Mouse (Mus musculus) mouse embryonic stem cell (cell line): ENCODE data around the gene Klhl36.

Experiments
- in situ Hi-C, 2 experiments: fragments of 300-500 bp; cut with MboI; formaldehyde crosslinking; loops; 1 replicate in 1 of 2; 3 replicates in 1 of 2; pipeline ENCODE4 v1.14.3; 2019 to 2020; ENCODE audit warnings: low sequenced_read_pairs in 2 of 2, low pct_unique_long_range_greater_than_20kb in 1 of 2, mixed read lengths in 1 of 2; ENCODE audit not compliant: unreplicated experiment in 1 of 2

The Klhl36 gene

DNA sequence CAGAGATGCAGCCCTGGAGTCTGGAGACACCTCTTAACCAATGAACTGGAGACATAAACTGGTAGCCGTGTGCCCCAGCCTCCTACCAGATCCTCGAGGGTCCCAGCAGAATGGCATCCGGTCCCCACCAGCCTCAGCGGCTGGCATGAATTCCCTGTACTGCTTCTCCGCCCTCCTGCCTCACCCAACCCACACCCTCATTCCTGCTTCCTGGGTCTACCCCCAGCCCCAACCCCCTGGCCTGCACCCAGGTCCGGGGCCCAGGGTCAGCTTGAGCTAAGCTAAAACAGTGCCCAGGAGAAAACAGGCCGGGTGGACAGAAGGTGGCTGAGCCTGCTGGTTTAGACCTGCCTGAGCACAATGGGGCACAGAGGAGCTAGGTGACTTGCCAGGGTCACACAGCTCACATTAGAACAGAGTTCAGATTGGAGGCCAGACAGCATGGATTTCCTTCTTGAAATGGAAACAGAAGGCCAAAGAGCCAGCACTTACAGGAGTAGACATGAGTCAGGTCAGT lies 29.9 kb upstream of the Klhl36 start:
- in situ Hi-C loops, result no loop called here

DNA sequence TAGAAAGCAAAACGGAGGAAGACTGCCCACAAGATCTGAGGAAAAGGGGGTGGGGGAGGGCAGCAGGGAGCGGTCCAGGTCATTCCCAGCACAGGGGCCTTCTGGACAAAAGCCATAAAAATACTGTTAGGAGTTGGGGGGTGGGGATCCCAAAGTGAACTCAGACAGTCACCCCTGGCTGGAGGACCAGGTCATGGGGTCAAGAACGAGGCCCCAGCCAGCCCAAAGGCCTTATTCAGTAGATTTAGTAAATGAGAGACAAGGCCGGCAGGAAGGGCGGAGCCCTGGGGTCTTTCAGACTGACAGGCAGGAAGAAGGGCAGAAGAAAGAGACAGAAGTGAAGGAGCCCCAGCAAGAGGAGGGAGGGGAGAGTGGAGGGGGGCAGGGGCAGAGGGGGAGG lies 29.1 kb upstream of the Klhl36 start:
- in situ Hi-C loops, result no loop called here

DNA sequence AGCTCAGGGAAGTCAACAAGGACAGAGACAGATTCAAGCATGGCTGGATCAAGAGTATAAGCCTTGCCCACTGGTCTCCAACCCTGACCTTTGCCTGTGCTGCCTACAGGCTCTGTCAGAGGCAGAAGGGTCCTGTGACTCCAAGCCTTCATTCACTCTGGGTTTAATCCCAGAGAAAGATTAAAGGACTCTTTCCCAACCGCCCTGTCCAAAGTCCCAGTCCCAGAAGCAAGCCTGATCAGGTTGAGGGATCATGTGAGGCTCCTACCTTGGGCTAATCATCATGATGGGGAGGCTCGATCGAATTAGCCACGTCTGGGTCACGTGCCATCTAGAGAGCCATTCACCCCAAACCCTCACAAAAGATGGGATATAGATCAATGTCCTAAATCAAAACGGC lies 27.4 kb upstream of the Klhl36 start:
- in situ Hi-C loops, result loop anchor here in 1 of 2 experiments (5.0 kb wide), 1 partner anchor 37 kb away; no protein-coding TSS in a partner anchor

GRCm38 (mm10) chr8:119835270-119835669 lies 26.8 kb upstream of the Klhl36 start:
- in situ Hi-C loops, result loop anchor here in 1 of 2 experiments (5.0 kb wide), 1 partner anchor 38 kb away; no protein-coding TSS in a partner anchor

DNA sequence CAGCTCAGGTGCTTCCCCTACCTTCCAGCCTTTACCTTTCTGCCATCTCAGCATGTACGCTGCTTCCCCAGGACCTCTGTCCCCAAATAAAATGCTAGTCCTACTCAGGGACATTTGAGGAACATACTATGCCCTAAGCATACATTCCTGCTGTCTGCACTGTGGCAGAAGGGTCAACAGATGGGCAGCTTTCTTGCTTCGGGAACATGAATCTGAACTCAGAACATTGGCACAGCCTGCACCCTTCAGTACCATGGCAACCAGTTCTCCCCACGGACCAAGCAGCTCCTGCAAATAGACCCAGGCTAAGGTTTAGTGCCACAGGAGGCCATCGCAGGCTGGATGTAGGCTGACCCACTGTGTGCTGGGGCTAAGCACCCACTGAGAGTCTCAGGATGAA lies 25.2 kb upstream of the Klhl36 start:
- in situ Hi-C loops, result loop anchor here in 1 of 2 experiments (5.0 kb wide), 1 partner anchor 40 kb away; no protein-coding TSS in a partner anchor

DNA sequence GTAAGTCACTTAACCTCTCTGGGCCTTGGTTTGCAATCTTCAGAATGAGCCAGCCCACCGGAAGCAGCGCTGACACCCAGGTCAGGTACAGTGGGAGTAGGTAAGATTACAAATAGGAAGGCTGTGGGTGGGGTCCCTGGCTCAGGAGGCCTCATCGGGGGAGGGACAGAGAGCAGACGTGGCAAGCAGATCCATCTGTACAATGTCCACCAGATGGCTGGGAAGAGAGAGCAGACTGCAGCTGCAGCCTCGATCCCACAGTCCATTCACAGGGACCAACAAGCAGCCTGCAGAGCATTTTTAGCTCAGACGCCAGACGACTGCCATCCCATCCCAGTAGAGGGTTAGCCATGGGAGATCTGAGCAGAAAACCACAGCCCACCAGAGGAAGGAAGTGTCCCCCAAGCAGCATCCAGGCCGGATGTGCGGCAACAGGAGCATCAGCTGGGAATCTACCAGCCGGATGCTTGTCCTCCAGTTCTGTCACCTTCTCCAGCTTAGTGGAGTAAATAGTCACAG lies 24.5 kb upstream of the Klhl36 start:
- in situ Hi-C loops, result loop anchor here in 1 of 2 experiments (5.0 kb wide), 1 partner anchor 40 kb away; no protein-coding TSS in a partner anchor

DNA sequence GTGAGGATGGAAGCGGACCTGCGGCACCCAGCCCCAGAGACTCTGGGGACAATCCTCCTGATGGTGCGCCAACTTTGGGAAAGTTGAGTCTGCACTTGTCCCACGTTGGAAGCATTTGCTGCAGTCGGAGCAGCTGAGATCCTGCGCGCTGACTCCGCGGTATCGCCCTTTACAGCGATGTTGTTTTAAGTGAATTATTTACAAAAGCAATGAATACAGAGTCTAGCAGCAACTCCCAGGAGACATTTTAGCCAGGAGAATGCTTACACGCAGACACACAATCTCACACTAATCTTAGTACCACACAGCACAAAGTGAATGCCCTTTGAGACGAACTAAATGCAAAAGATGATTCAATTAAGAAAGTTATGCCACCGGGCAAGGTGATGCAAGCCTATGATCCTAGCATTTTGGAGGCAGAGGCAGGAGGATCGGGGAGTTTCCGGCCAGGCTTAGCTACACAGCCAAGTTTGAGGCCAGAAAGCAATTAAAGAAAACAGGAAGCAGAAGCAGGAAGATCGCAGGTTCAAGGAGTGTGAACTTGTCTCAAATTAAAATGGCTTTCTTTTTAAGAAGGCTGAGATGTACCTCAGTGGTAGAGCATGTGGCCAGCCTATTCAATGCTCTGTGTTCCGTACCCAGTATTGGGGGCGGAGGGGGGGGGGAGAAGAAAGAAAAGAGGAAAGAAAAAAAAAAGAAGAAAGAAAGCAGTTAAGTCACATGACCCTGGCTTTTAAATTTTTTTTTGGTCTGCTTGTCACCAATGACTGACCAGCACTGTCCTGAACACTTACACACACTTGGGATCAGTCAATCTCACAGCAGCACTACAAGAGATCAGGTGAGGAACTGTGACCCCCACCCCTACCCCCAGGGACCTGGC lies 23.7 kb upstream of the Klhl36 start:
- in situ Hi-C loops, result loop anchor here in 1 of 2 experiments (5.0 kb wide), 1 partner anchor 41 kb away; no protein-coding TSS in a partner anchor

- in situ Hi-C loops, result loop anchor here in 1 of 2 experiments (5.0 kb wide), 1 partner anchor 42 kb away; no protein-coding TSS in a partner anchor
These were observed 23.1 kb upstream of the Klhl36 start for GRCm38 (mm10) chr8:119838983-119839340.

DNA sequence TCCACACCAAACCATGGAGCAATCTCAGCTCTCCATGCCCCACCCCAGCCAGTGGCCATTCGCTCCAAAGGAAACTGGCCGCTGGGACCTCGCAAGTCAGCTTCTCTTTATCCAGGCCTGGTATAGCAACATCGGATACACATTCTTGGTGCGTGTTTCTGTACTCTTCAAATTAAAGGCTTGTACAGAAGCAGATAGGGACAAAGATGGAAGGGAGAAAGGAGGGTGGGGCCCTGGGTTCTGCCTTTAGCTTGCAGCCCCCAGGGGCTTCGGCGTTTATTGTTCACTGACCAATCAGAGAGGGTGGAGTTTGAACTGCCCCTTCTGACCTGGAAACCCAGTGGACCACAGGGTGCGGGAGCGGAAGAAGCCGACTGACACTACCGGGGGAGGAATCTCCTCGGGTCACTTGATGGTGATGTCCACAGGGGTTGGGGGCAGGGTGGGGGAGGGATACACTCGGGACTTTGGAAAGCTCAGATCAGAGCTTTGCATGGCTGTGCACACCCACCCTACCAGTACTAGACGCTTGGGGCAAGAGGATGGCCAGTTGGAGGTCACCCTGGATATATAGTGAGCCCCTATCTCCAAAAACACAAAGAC lies 22.5 kb upstream of the Klhl36 start:
- in situ Hi-C loops, result loop anchor here (5.0 to 10.0 kb wide), 2 partner anchors 42 to 55 kb away; no protein-coding TSS in a partner anchor

GRCm38 (mm10) chr8:119840275-119840808 lies 21.7 kb upstream of the Klhl36 start, which contains the start of gene Cotl1:
Gene Cotl1, minus strand, starts transcription at chr8:119840544.
- in situ Hi-C loops, result loop anchor here in 1 of 2 experiments (10.0 kb wide), 1 partner anchor 56 kb away; no protein-coding TSS in a partner anchor

GRCm38 (mm10) chr8:119840905-119841411 lies 21.1 kb upstream of the Klhl36 start:
- in situ Hi-C loops, result loop anchor here in 1 of 2 experiments (10.0 kb wide), 1 partner anchor 56 kb away; no protein-coding TSS in a partner anchor

DNA sequence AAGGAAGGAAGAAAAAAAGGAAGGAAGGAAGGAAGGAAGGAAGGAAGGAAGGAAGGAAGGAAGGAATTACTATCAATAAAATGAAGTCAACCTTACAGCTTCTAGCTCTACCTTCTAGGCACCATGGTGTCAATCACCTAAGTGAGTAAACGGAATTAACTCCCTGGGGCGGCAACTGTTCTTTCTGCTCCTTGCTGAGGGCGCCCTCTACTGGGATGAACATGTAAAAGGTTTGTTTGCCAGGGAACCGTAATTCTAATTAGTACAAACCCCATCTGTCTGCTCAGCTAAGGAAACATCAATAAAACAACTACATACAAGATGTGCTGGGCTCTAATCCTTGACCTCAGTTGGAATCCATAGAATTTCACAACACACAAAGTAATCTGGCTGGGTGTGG lies 18.6 kb upstream of the Klhl36 start:
- in situ Hi-C loops, result loop anchor here in 1 of 2 experiments (10.0 kb wide), 1 partner anchor 59 kb away; no protein-coding TSS in a partner anchor

GRCm38 (mm10) chr8:119844577-119844976 lies 17.5 kb upstream of the Klhl36 start:
- in situ Hi-C loops, result loop anchor here in 1 of 2 experiments (10.0 kb wide), 1 partner anchor 60 kb away; no protein-coding TSS in a partner anchor

GRCm38 (mm10) chr8:119845741-119846140 lies 16.3 kb upstream of the Klhl36 start:
- in situ Hi-C loops, result loop anchor here in 1 of 2 experiments (10.0 kb wide), 1 partner anchor 61 kb away; no protein-coding TSS in a partner anchor

GRCm38 (mm10) chr8:119847232-119847922 lies 14.7 kb upstream of the Klhl36 start:
- in situ Hi-C loops, result loop anchor here in 1 of 2 experiments (10.0 kb wide), 1 partner anchor 63 kb away; no protein-coding TSS in a partner anchor

DNA sequence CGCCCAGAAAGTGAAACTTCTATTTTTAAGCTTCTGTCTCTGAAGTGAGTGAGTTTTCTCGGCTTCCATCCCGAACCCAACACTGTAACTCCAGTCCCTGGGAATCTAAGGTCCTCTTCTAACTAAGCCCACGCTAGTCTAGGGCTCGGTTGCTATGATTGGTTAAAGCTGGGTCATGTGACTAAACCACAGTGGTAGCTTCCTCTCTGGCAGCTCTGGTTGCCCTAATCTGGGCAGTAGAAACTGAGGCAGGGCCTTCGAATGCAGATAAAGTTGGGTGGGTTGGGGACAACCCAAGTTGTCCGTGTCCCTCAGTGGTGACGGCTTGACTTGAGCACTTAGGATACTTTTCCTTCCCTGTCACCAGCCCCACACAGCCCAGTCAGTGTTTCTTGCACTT lies 8.5 kb upstream of the Klhl36 start:
- in situ Hi-C loops, result no loop called here

- in situ Hi-C loops, result no loop called here
These were observed 8.0 kb upstream of the Klhl36 start for GRCm38 (mm10) chr8:119854035-119854434.
